Mouse (Mus musculus) ES-E14 (cell line): ENCODE results near the gene Selenop.

Source experiments
- HCFC1 ChIP-seq: IDR thresholded peaks from 2 replicates; pipeline ENCODE4 v1.6.1; 2012; ENCODE audit warnings: low read length, inconsistent platforms, borderline replicate concordance; ENCODE audit not compliant: insufficient read depth
- MAFK ChIP-seq: IDR thresholded peaks from 2 replicates; pipeline ENCODE4 v1.6.1; 2014; ENCODE audit warnings: mild to moderate bottlenecking, low read depth, low read length, inconsistent platforms; ENCODE audit not compliant: insufficient read depth
- ZC3H11A ChIP-seq: IDR thresholded peaks from 2 replicates; pipeline ENCODE4 v1.6.1; 2012; ENCODE audit warnings: low read depth, mild to moderate bottlenecking, inconsistent platforms, low read length, borderline replicate concordance
- ZNF384 ChIP-seq: IDR thresholded peaks from 2 replicates; pipeline ENCODE4 v1.6.1; 2012; ENCODE audit warnings: low read depth, low read length, inconsistent platforms

DNA sequence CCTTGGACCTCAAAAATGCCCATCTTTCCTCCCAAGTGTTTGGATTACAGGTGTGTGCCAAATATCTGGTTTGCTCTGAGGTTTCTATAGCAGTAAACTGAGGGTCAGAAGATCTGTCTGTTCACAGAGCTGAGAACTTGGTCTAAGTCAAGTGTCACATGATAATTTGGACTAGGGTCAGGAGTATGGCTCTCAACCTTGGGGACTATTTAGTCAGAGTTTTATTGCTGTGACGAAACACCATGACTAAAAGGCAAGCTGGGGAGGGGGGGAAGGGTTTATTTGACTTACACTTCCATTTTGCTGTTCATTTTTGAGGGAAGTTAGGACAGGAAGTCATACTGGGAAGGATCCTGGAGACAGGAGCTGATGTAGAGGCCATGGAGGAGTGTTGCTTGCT, 9.3 kb upstream of the Selenop start:
- TF ChIP-seq HCFC1, result no peak
- TF ChIP-seq ZNF384, result no peak
- no peak for TF ChIP-seq MAFK
- TF ChIP-seq ZC3H11A, result no peak
